Mouse (Mus musculus) cerebellum, adult 2 months (tissue): ENCODE measurements around the gene Cdk17. TPM values are rescaled to one million over a fixed set of nuclear protein-coding genes. Genes with fewer than 3 reads are reported as not detected.

Experiments used
- DNase-seq, 2 experiments: peaks; one replicate each; pipeline ENCODE4 v3.0.0; 2021
- H3K27ac ChIP-seq: fragments of 200-500 bp; 2 replicates; pipeline ENCODE4 v1.5.1; 2012; ENCODE audit warnings: low read length, control low read depth, inconsistent platforms; ENCODE audit not compliant: insufficient read depth
- H3K27me3 ChIP-seq: fragments of 200-500 bp; 2 replicates; pipeline ENCODE4 v1.6.1; 2012; ENCODE audit warnings: inconsistent platforms, mild to moderate bottlenecking, low read length, moderate library complexity; ENCODE audit not compliant: control insufficient read depth, insufficient read depth
- H3K4me1 ChIP-seq: fragments of 200-500 bp; 2 replicates; pipeline ENCODE4 v1.6.1; 2011; ENCODE audit warnings: low read length; ENCODE audit not compliant: control insufficient read depth, insufficient read depth
- H3K4me3 ChIP-seq: fragments of 200-500 bp; replicated peaks from 2 replicates; pipeline ENCODE3; 2011; ENCODE audit warnings: mild to moderate bottlenecking, low read depth, low read length, control low read depth; ENCODE audit not compliant: insufficient read depth
- CTCF ChIP-seq: fragments of 200-500 bp; IDR thresholded peaks from 2 replicates; pipeline ENCODE4 v1.5.1; 2011; ENCODE audit warnings: low read depth, mild to moderate bottlenecking, control low read depth, low read length, moderate library complexity, borderline replicate concordance; ENCODE audit not compliant: insufficient read depth
- POLR2A ChIP-seq: fragments of 200-500 bp; IDR thresholded peaks from 2 replicates; pipeline ENCODE4 v1.6.1; 2011; ENCODE audit warnings: low read length, control low read depth, borderline replicate concordance; ENCODE audit not compliant: insufficient read depth
- WGBS: fragments of 180-500 bp; shearing (Covaris S2); methylation state at CpG from one replicate; pipeline ENCODE4 v1.1.7; 2018; 5-methylcytosine and 5-hydroxymethylcytosine counted together
- polyA plus RNA-seq: library from polyadenylated mRNA; depleted of rRNA; stranded (reverse); fragments of >200 nt; gene quantifications from 2 replicates; pipeline ENCODE4 v1.2.3, GENCODE M21; 2012

Cdk17 gene
- polyA plus RNA-seq, 1 experiment, result 63.1 TPM

DNA sequence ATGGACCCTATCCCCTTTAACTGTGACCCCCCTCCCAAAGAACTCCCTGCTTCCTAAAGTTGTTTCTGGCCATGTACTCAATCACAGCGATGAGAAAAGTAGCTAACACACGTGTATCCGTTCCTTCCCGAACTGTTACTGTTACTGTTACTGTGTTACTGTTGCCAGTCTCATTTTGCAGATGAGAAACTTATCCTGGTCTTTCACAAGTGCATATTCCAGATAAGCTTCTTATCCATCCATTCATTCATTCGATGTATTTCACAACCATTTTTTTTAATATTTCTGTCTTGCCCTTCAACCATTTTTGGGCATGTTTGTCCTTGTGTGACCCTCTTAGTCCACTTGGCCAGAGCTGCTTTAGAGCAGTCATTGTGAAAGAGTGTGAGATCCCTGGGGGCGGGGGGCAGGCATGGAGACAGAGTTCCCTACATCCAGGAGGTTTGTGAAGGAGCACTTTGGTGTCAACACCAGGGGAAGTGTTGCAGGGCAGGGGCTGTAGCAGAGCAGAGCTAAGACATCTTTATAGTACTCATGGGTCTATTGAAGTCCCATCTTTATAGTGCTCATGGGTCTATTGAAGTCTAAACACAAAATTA is 39.3 kb upstream of the Cdk17 start:
- 92% methylated on average over 6 of the region's 6 CpGs for WGBS
- H3K4me3 ChIP-seq, result no peak overlapping the region
- H3K27ac ChIP-seq, result no peak overlapping the region
- TF ChIP-seq CTCF, result no peak
- no peak for TF ChIP-seq POLR2A
- no peak for DNase-seq
- no peaks in the 10 kb centered on the region for H3K27me3 ChIP-seq
- no peaks in the 10 kb centered on the region for H3K4me1 ChIP-seq

- no peaks in the 10 kb centered on the region for H3K27me3 ChIP-seq
- WGBS, result 68% methylated on average over 12 of the region's 12 CpGs
- H3K27ac ChIP-seq, result no peak overlapping the region
- no peak for DNase-seq
- TF ChIP-seq POLR2A (no peak), CTCF (no peak)
- H3K4me1 ChIP-seq, result no peaks in the 10 kb centered on the region
- H3K4me3 ChIP-seq, result no peak overlapping the region
These were observed 38.1 kb upstream of the Cdk17 start for GRCm38 (mm10) chr10:93122399-93123184.

DNA sequence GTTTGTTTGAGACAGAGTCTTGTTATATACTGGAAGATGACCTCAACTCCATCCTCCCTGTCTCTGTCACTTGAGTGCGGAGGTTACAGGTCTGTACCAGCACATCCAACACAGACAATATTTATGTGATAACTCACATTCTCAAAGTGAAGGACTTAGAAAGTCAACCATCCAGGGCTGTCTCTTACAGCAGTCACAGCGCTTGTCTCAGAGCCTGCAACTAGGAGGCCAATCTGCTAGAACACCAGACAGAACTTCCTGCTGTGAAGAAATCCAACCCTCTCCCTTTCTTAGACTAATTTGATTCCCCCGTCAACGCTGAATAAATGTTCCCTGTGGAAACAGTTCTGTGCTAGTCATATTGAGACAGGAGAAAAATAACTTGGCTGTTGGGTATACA is 37.4 kb upstream of the Cdk17 start:
- no peak overlapping the region for H3K27ac ChIP-seq
- 65% methylated on average over 4 of the region's 4 CpGs for WGBS
- no peaks in the 10 kb centered on the region for H3K4me1 ChIP-seq
- H3K27me3 ChIP-seq, result no peaks in the 10 kb centered on the region
- no peak overlapping the region for H3K4me3 ChIP-seq
- DNase-seq, result no peak
- TF ChIP-seq CTCF (no peak), POLR2A (no peak)

GRCm38 (mm10) chr10:93123957-93124613 is 36.6 kb upstream of the Cdk17 start:
- TF ChIP-seq POLR2A, result no peak
- no peak for TF ChIP-seq CTCF

DNA sequence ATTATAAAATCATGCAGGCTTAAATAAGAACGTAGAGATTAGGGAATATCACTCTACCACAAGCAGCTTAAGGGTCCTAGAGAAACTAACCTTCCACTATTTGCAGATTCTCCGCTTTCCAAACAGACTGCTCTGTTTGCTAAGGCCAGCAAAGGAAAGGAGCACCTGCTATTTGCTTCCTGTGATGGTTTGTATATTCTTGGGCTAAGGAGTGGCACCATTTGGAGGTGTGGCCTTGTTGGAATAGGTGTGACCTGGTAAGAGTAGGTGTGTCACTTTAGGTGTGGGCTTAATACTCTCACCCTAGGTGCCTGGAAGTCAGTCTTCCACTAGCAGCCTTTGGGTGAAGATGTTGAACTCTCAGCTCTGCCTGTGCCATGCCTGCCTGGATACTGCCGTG is 34.6 kb upstream of the Cdk17 start:
- H3K27me3 ChIP-seq, result no peaks in the 10 kb centered on the region
- H3K27ac ChIP-seq, result no peak overlapping the region
- no peak for TF ChIP-seq POLR2A
- no peak for TF ChIP-seq CTCF
- H3K4me3 ChIP-seq, result no peak overlapping the region
- 90% methylated on average over 3 of the region's 3 CpGs for WGBS
- no peaks in the 10 kb centered on the region for H3K4me1 ChIP-seq
- DNase-seq, result no peak

More at GRCm38 (mm10) chr10:93123957-93124613, 36.6 kb upstream of the Cdk17 start:
- no peaks in the 10 kb centered on the region for H3K4me1 ChIP-seq
- DNase-seq, result no peak
- H3K27me3 ChIP-seq, result no peaks in the 10 kb centered on the region
- H3K4me3 ChIP-seq, result no peak overlapping the region
- WGBS, result 74% methylated on average over 12 of the region's 12 CpGs
- no peak overlapping the region for H3K27ac ChIP-seq

DNA sequence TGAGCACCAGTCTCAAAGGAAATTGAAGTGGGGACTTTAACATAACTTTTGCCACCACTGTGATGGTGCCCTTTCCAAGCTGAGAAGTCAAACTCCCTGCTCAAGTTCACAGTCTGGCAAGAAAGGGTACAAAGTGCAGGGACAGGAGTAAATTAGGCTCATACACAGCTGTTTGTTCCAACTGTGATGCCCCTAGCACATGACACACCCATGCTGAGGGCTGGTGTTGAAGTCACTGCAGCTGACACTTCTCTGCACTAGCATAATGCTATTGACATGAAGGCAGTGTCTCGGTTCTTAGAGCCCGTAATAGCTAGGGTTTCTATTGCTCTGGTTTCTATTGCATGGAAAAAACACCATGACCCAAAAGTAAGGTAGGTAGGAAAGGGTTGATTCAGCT is 32.1 kb upstream of the Cdk17 start:
- TF ChIP-seq CTCF (no peak), POLR2A (no peak)
- H3K27me3 ChIP-seq, result no peaks in the 10 kb centered on the region
- DNase-seq, result no peak
- WGBS, result 87% methylated on average over 2 of the region's 2 CpGs
- H3K4me3 ChIP-seq, result no peak overlapping the region
- no peaks in the 10 kb centered on the region for H3K4me1 ChIP-seq
- no peak overlapping the region for H3K27ac ChIP-seq

- WGBS, result 80% methylated on average over 1 of the region's 1 CpGs
These were observed 31.3 kb upstream of the Cdk17 start for GRCm38 (mm10) chr10:93129345-93129744.

GRCm38 (mm10) chr10:93129904-93130455 is 30.7 kb upstream of the Cdk17 start:
- no peak overlapping the region for H3K4me3 ChIP-seq
- TF ChIP-seq POLR2A (no peak), CTCF (no peak)
- no peaks in the 10 kb centered on the region for H3K4me1 ChIP-seq
- H3K27me3 ChIP-seq, result no peaks in the 10 kb centered on the region
- WGBS, result 64% methylated on average over 9 of the region's 9 CpGs
- no peak for DNase-seq
- H3K27ac ChIP-seq, result no peak overlapping the region

More at GRCm38 (mm10) chr10:93129345-93129744, 31.3 kb upstream of the Cdk17 start:
- Histone ChIP-seq H3K4me3 (no peak overlapping the region), H3K4me1 (no peaks in the 10 kb centered on the region), H3K27ac (no peak overlapping the region), H3K27me3 (no peaks in the 10 kb centered on the region)
- DNase-seq, result no peak
- TF ChIP-seq POLR2A (no peak), CTCF (no peak)
